Mouse (Mus musculus) embryonic fibroblast, embryonic 13.5 days (primary cell): ENCODE results near the gene Rnf212b. TPM values are rescaled to one million over a fixed set of nuclear protein-coding genes. Genes with fewer than 3 reads are reported as not detected.
"Not testable (repeated sequence)": the region's sequence is repeated elsewhere in the genome, so short reads cannot be mapped to it uniquely, and the experiment has no call there.

Experiments
- H3K27ac ChIP-seq: 2 replicates; pipeline ENCODE4 v1.5.1; 2012; ENCODE audit warnings: low read length, control low read depth, inconsistent platforms; ENCODE audit not compliant: insufficient read depth
- H3K4me1 ChIP-seq: 2 replicates; pipeline ENCODE4 v1.6.1; 2011; ENCODE audit warnings: low read length; ENCODE audit not compliant: control insufficient read depth, insufficient read depth
- H3K4me3 ChIP-seq: 2 replicates; pipeline ENCODE4 v1.5.1; 2011; ENCODE audit warnings: mild to moderate bottlenecking, control low read depth, low read length; ENCODE audit not compliant: insufficient read depth
- CTCF ChIP-seq: IDR thresholded peaks from 2 replicates; pipeline ENCODE4 v1.5.1; 2011; ENCODE audit warnings: mild to moderate bottlenecking, control low read depth, low read length, moderate library complexity, borderline replicate concordance; ENCODE audit not compliant: insufficient read depth
- POLR2A ChIP-seq: IDR thresholded peaks from 2 replicates; pipeline ENCODE4 v1.6.1; 2011; ENCODE audit warnings: low read depth, mild to moderate bottlenecking, control low read depth, low read length, moderate library complexity
- polyA plus RNA-seq: library from polyadenylated mRNA; stranded (reverse); fragments of >200 nt; gene quantifications from 2 replicates; pipeline ENCODE4 v1.2.4, GENCODE M21; 2011; ENCODE audit warnings: low read depth; ENCODE audit not compliant: missing spikeins, insufficient read length

Rnf212b gene
- not detected in 2 replicates for polyA plus RNA-seq

DNA sequence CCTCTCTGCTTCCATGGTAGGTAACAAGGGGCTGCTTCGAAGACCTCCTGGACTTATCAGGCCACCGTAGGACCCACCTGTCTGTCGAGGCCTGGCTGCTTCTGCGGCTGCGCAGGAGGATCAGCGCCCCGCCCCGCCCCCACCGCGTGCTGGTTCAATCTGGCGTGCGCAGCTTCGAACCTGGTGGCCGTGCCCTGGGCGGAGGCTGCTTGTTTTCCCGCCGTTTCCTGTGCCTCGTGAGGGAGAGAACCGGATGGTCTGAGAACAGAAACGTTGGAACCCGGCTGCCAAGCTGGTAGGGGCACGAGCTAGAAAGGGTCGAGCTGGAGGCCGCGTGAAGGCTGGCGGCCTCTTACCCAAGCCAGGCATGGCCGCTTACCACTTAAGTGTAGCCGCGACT, at the start of gene Rnf212b:
Rnf212b (plus strand) TSS at position 151 of the 400 bp plus-strand sequence.
- no peak within 1 kb of the TSS for H3K27ac ChIP-seq
- no peak for TF ChIP-seq CTCF
- no peak for TF ChIP-seq POLR2A
- H3K4me1 ChIP-seq, result no peaks in the 10 kb centered on the region
- no peak within 1 kb of the TSS for H3K4me3 ChIP-seq

- not testable (repeated sequence) for H3K4me1 ChIP-seq, H3K27ac ChIP-seq, H3K4me3 ChIP-seq
Measured at GRCm38 (mm10) chr14:54766937-54767336, 47.0 kb upstream of the Rnf212b start.

DNA sequence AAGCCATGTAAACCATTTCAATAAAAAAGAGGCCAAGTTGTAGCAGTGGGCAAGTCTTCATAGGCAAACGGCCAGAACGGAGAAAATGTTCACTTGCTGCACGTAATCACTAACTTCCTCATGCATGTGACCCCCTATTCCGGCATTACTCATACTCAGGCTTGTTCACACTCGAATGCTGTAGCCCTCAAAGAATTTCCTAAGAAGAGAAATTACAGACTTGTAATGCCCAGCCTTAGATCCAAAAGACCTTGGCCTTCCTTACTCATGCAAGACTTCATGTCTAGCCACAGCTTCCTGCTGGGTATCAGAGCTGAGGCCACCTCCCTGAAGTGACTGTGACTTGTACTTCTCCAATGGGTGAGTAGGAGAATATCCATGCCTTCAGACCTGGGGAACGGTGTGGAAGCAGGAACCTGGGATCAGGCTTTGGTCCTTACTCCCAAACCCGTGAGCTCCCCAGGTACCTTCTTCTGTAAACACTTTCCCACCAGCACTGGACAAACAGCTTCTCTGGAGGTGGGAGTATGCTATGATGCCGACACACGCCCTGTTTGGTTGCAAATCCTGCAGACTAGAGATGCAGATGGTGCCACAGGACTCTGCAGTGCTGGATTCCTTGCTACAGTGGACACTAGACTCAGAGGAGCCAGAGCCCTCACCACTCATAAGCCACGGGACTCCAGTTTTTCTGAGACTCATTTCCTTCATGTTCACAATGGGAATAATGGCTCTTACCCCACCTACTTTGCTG, 45.5 kb upstream of the Rnf212b start:
- no peak overlapping the region for H3K4me3 ChIP-seq
- no peak for TF ChIP-seq POLR2A
- no peak for TF ChIP-seq CTCF
- H3K27ac ChIP-seq, result no peak overlapping the region
- H3K4me1 ChIP-seq, result no peaks in the 10 kb centered on the region

GRCm38 (mm10) chr14:54769068-54769425, 44.9 kb upstream of the Rnf212b start:
- Histone ChIP-seq H3K4me3 (no peak overlapping the region), H3K4me1 (no peaks in the 10 kb centered on the region), H3K27ac (no peak overlapping the region)
- no peak for TF ChIP-seq CTCF
- no peak for TF ChIP-seq POLR2A

GRCm38 (mm10) chr14:54770373-54770772, 43.6 kb upstream of the Rnf212b start:
- Histone ChIP-seq H3K4me1 (no peaks in the 10 kb centered on the region), H3K27ac (no peak overlapping the region), H3K4me3 (no peak overlapping the region)
- TF ChIP-seq POLR2A (no peak), CTCF (no peak)

DNA sequence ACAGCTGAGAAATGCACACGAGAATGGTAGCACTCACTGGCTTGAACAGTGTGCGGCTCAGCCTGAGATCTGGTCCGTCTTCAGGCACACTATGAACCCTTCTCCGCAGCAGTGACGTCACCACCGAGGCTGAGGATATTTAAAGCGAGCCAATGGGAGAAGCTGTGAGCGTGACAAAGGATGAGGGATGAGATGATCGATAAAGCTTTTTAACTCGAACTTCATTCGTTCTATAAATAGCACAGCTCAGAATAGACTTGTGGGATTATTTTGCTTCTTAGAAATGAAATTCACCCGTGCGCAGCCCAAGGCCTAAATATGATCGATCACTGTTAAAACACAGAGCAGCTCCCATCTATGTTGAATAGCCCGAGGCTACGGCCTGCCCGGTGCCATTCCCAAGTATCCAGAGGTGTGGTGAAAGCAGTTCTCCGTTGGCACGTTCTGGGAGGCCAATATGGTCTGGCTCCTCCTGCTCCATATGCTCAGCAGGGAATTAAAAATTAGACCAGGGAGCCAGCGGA, 41.5 kb upstream of the Rnf212b start:
- Histone ChIP-seq H3K27ac (no peak overlapping the region), H3K4me1 (no peaks in the 10 kb centered on the region), H3K4me3 (no peak overlapping the region)
- TF ChIP-seq CTCF, result no peak
- TF ChIP-seq POLR2A, result no peak

DNA sequence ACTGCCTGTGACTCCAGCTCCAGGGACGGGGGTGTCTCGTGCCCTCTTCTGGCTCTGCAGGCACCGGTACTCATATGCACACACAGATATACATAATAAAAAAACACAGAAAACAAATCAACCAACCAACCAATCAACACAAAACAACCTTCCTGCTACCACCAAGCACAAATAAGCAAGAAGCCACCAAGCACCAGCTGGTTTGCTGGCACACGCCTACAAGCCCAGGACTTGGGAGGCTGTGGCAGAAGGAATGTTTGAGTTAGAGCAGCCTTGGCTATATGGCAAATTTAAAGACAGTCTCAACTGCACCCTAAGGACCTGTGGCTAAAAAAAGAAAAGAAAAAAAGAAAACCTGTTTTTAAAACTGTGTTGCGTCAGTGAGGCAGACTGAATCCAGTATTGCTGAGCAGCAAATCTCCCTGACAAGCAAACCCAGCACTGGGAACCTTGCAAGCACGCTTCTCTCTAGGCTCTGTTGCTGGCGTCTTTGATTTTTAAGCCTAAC, 38.4 kb upstream of the Rnf212b start:
- Histone ChIP-seq H3K4me3 (no peak overlapping the region), H3K4me1 (no peaks in the 10 kb centered on the region), H3K27ac (no peak overlapping the region)
- TF ChIP-seq POLR2A (no peak), CTCF (no peak)

GRCm38 (mm10) chr14:54776768-54777167, 37.2 kb upstream of the Rnf212b start:
- no peaks in the 10 kb centered on the region for H3K4me1 ChIP-seq
- H3K27ac ChIP-seq, result no peak overlapping the region
- H3K4me3 ChIP-seq, result no peak overlapping the region
- TF ChIP-seq POLR2A (no peak), CTCF (no peak)

DNA sequence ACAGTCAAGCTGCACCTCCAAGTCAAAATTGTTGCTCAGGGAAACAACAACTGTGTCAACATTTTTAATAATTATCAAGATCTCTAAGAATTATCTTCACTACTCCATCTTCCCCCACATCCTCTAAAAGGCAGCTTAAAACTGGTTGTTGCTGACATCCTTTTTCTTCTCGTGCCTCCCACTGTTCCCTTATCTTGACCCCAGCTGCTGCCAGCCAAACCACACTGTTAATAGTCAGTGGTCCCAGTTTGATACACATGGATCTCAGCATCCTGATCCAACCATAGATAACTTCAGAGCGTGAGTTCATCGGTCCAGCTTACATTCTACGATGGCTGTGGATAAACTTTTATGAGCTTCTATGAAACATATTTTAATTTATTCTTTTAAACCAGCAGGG, 36.0 kb upstream of the Rnf212b start:
- Histone ChIP-seq H3K27ac (no peak overlapping the region), H3K4me3 (no peak overlapping the region), H3K4me1 (no peaks in the 10 kb centered on the region)
- no peak for TF ChIP-seq POLR2A

DNA sequence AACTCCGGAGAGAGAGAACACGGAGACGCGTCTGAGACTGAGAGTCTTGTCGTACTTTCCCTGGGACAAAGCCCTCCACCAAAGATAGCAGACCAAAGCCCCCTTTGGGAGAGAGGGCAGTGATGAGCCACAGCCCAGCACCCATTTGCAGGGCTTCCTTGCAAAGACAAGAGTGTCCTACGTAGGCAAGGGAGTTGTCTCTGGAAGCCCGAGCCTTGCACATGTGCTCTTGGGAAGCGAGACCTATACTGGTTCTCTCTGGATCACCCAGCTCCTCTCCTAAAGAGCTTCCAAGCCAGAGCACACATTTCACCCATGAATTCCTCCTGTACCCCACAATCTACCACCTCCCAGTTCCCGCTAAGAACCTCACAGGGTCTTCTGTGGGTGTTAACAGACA, 33.9 kb upstream of the Rnf212b start:
- TF ChIP-seq POLR2A (no peak), CTCF (no peak)
- H3K4me1 ChIP-seq, result no peaks in the 10 kb centered on the region
- no peak overlapping the region for H3K27ac ChIP-seq
- no peak overlapping the region for H3K4me3 ChIP-seq
